Mouse (Mus musculus) heart, embryonic 10.5 days (tissue): ENCODE data around the gene Clec2g. TPM values are rescaled to one million over a fixed set of nuclear protein-coding genes. Genes with fewer than 3 reads are reported as not detected.
"Not testable (repeated sequence)": the region's sequence is repeated elsewhere in the genome, so short reads cannot be mapped to it uniquely, and the experiment has no call there.

Source experiments
- DNase-seq: peaks from one replicate; pipeline ENCODE4 v3.0.0-alpha.2; 2017; ENCODE audit warnings: low spot score
- H3K27ac ChIP-seq: fragments of 300-500 bp; sonication (generic); 2 replicates; pipeline ENCODE4 v1.5.1; 2016; ENCODE audit warnings: mild to moderate bottlenecking
- H3K27me3 ChIP-seq: fragments of 300-500 bp; sonication (generic); 2 replicates; pipeline ENCODE4 v1.6.1; 2016; ENCODE audit warnings: mild to moderate bottlenecking; ENCODE audit not compliant: poor library complexity, insufficient read depth, severe bottlenecking
- H3K36me3 ChIP-seq: fragments of 300-500 bp; sonication (generic); 2 replicates; pipeline ENCODE4 v1.6.1; 2016; ENCODE audit warnings: mild to moderate bottlenecking, moderate library complexity
- H3K4me1 ChIP-seq: fragments of 300-500 bp; sonication (generic); 2 replicates; pipeline ENCODE4 v1.6.1; 2016; ENCODE audit warnings: mild to moderate bottlenecking
- H3K4me3 ChIP-seq: fragments of 300-500 bp; sonication (generic); 2 replicates; pipeline ENCODE4 v1.5.1; 2016; ENCODE audit warnings: mild to moderate bottlenecking, moderate library complexity
- H3K9me3 ChIP-seq: fragments of 300-500 bp; sonication (generic); 2 replicates; pipeline ENCODE4 v1.6.1; 2016; ENCODE audit warnings: mild to moderate bottlenecking, moderate library complexity
- WGBS: fragments of 180-500 bp; shearing (Covaris S2); methylation state at CpG from one replicate; pipeline ENCODE4 v1.1.7; 2016; 5-methylcytosine and 5-hydroxymethylcytosine counted together
- microRNA-seq: library from miRNA; unstranded; fragments of <30 nt; microRNA quantifications from one replicate; pipeline ENCODE4, GENCODE M21; 2017
- polyA plus RNA-seq: library from polyadenylated mRNA; unstranded; fragments of >200 nt; fragmentation: Nextera tagmentation; extraction: Ambion mirVana; gene quantifications from 2 replicates; pipeline ENCODE4 v1.2.1, GENCODE M21; 2016

Clec2g gene
- polyA plus RNA-seq, 1 experiment from 2014 or later: not detected

DNA sequence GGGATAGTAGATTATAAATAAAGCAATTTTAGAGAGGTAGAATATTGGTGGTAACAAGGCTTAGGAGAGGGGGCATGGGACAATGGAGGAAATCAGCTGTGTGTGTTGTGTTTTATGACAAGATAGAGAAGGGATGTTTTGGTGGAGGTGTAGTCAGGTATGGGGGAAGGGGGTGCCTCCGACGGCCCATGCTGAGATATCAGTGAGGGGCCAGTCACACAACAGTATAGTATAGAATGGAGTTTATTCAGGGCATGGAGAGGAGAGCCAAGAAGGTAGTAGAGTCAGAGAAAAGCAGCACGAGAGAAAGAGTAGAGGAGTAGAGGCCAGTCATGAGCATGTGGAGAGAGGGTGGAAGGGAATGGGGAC lies 76.3 kb downstream of the Clec2g start:
- no peaks in the 10 kb centered on the region for H3K9me3 ChIP-seq
- WGBS: 88% methylated on average over 3 of the region's 3 CpGs
- H3K27me3 ChIP-seq: no peaks in the 10 kb centered on the region
- no peak overlapping the region for H3K4me3 ChIP-seq
- DNase-seq: no peak
- no peak overlapping the region for H3K27ac ChIP-seq
- no peaks in the 10 kb centered on the region for H3K4me1 ChIP-seq
- no peaks in the 10 kb centered on the region for H3K36me3 ChIP-seq

DNA sequence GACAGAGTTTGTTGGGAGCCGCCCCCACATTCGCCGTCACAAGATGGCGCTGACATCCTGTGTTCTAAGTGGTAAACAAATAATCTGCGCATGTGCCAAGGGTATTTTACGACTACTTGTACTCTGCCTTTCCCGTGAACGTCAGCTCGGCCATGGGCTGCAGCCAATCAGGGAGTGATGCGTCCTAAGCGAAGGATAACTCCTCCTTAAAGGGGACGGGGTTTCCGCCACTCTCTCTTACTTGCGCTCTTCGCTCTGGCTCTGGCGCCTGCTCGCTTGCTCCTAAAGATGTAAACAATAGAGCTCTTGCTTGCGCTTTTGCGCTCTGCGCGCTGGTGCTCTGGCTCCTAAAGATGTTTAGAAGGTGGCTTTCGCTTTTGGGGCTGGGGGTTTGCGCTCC lies 77.8 kb downstream of the Clec2g start:
- not testable (repeated sequence) for H3K4me1 ChIP-seq, H3K27me3 ChIP-seq, H3K4me3 ChIP-seq, H3K27ac ChIP-seq, DNase-seq, H3K9me3 ChIP-seq, H3K36me3 ChIP-seq
- WGBS: 91% methylated on average over 19 of the region's 23 CpGs

DNA sequence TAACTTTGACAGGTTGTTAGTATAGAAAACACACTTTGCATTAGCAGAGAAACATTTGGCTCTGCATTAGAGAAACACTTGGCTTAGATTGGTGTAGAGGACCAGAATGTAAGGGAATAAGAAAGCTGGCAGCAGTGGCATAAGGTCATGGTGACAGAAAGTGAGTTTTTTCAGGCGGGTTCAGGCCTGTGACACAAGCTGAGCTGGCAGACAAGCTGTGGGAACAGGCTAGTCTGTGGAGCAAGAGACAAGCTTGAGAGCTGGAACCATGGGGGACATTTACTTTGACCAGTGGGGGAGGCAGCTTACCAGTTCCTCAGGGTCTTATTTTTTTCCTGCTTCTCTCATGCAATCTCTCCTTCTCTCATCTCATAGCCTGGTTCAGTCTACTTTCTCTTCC lies 78.8 kb downstream of the Clec2g start:
- no peaks in the 10 kb centered on the region for H3K27me3 ChIP-seq
- WGBS: 74% methylated on average over 1 of the region's 1 CpGs
- DNase-seq: no peak

DNA sequence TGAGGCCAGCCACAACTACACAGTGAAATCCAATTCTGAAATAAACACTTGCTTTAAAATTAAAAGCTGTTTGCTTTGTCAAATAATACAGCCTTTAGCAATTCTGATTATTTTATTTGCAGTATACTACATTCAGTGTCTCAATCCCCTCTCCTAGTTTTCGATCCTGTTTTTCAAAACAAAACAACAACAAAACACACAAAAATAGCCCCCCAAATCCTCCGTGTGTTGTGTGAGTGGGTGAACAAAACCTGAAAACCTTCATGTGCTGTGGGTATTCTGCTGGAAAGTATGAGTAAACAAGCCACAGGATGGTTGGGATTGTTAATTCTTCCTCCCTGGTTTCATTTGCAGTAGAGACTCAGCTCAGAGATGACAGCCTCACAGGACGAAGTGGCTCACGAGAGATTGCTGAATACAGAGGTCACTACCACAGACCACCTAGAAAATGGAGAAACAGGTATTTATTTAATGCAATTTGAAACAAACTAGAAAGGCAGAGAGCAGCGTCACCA lies 79.6 kb downstream of the Clec2g start:
- H3K27me3 ChIP-seq: no peaks in the 10 kb centered on the region
- no peaks in the 10 kb centered on the region for H3K4me1 ChIP-seq
- no peak overlapping the region for H3K27ac ChIP-seq
- 77% methylated on average over 5 of the region's 5 CpGs for WGBS
- H3K36me3 ChIP-seq: no peaks in the 10 kb centered on the region
- no peaks in the 10 kb centered on the region for H3K9me3 ChIP-seq
- DNase-seq: no peak
- H3K4me3 ChIP-seq: no peak overlapping the region

More for the DNA sequence above, 78.8 kb downstream of the Clec2g start:
- no peaks in the 10 kb centered on the region for H3K36me3 ChIP-seq
- no peak overlapping the region for H3K4me3 ChIP-seq
- H3K9me3 ChIP-seq: no peaks in the 10 kb centered on the region
- H3K4me1 ChIP-seq: no peaks in the 10 kb centered on the region
- no peak overlapping the region for H3K27ac ChIP-seq

GRCm38 (mm10) chr6:129014399-129014798 lies 80.2 kb downstream of the Clec2g start:
- no peak overlapping the region for H3K4me3 ChIP-seq
- H3K4me1 ChIP-seq: no peaks in the 10 kb centered on the region
- no peaks in the 10 kb centered on the region for H3K27me3 ChIP-seq
- H3K27ac ChIP-seq: no peak overlapping the region
- 77% methylated on average over 1 of the region's 1 CpGs for WGBS
- H3K9me3 ChIP-seq: no peaks in the 10 kb centered on the region
- H3K36me3 ChIP-seq: no peaks in the 10 kb centered on the region
- DNase-seq: no peak

DNA sequence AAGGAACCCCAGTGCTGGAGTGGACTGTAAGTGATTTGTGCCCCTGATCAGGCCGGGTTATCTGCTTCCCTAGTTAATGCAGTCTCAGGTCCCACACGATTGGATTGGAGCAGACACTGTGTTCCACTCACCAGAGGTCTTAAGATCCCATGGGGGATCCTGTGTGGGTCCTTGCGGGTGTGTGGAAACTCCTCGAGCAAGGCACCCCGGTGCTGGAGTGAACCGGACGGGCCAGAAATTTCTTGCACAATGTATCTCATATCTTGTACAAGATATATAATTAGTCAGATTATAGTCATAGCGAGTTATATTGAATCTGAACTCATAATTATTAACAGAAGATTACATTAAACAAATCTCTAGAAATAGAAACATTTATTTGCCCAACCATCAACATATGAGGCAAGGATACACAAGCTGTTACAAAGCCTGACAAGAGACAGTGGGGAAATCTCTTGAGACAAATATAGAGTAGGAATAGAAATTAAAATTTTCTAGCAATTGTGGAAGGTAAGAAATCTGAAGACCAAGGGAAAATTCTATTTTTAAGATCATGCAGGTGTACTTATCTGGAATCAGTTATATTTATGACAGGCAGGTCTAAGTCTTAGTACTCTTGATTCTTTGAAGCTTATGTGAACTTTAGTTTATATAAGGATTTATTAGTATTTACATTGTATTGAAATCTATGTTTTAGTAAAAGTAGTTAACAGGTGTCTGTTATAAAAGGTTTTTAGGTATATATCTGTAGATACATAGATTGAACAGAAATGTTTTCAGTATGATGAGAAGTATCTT lies 93.5 kb downstream of the Clec2g start:
- H3K9me3 ChIP-seq: no peaks in the 10 kb centered on the region
- no peaks in the 10 kb centered on the region for H3K27me3 ChIP-seq
- H3K4me3 ChIP-seq: no peak overlapping the region
- H3K27ac ChIP-seq: no peak overlapping the region
- 83% methylated on average over 8 of the region's 8 CpGs for WGBS
- no peak for DNase-seq
- no peaks in the 10 kb centered on the region for H3K4me1 ChIP-seq
- no peaks in the 10 kb centered on the region for H3K36me3 ChIP-seq

DNA sequence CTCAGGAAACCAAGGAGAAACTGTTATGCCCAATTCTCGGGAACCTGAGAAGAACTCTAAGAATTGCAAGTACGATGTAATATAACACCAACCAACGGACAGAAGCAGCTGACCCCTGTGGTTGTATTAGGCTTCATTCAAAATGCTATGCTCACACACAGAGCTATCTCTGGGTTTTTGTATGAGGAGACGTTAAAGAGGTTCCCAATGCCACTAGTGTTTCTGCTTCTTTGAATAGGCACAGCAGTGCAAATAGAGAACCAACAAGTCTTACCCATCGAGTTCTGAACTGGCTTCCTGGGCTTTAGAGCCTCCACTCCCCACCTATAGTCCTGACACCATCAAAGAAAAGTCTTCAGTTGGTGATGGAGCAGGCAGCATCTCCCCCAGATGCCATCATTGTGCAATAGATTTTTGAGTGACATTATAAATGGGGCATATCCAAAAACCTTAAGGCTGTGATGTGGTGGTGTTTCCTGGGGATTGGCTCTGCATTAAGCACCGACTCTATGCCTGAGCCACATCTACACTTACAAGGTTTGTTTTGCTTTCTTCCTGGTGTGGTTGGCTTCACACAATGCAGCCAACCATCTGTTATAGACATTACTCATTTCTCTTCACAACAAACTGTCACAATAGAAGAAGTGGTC lies 96.1 kb downstream of the Clec2g start:
- 56% methylated on average over 6 of the region's 6 CpGs for WGBS
- Histone ChIP-seq H3K9me3 (no peaks in the 10 kb centered on the region), H3K4me3 (no peak overlapping the region), H3K27ac (no peak overlapping the region), H3K36me3 (no peaks in the 10 kb centered on the region), H3K4me1 (no peaks in the 10 kb centered on the region), H3K27me3 (no peaks in the 10 kb centered on the region)
- DNase-seq: no peak

- no peaks in the 10 kb centered on the region for H3K9me3 ChIP-seq
- no peak overlapping the region for H3K4me3 ChIP-seq
- H3K4me1 ChIP-seq: no peaks in the 10 kb centered on the region
- no peaks in the 10 kb centered on the region for H3K27me3 ChIP-seq
- no peaks in the 10 kb centered on the region for H3K36me3 ChIP-seq
- WGBS: 77% methylated on average over 2 of the region's 2 CpGs
- H3K27ac ChIP-seq: no peak overlapping the region
- no peak for DNase-seq
Observed at GRCm38 (mm10) chr6:129030964-129031363, 96.8 kb downstream of the Clec2g start.

DNA sequence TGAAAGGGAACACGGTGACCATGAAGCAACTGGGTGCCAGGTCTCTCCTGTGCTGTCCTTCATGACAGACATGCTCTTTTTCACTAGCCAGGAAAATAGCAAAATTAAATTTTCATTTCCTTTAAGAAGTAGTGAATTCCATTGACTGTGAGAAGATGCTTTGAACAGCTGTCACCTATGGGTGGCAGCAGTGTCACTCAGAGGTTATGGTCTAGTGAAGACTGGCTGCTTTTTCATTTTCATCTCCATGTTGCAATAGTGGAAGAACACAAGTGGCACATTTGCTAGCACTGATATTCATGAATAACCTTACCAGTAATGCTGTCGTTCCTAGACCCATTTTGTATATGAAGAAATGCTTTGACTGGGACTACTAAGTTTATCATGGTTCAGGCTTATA lies 99.2 kb downstream of the Clec2g start:
- Histone ChIP-seq H3K4me3 (no peak overlapping the region), H3K9me3 (no peaks in the 10 kb centered on the region), H3K27ac (no peak overlapping the region), H3K27me3 (no peaks in the 10 kb centered on the region), H3K4me1 (no peaks in the 10 kb centered on the region), H3K36me3 (no peaks in the 10 kb centered on the region)
- no peak for DNase-seq
- 69% methylated on average over 2 of the region's 2 CpGs for WGBS

Small RNA genes lying within 50 kb of the gene (microRNA-seq; reads per million reads assigned to microRNA genes)
- gene Gm27336: not detected
- not detected for gene Mir7649

Other genes starting within 250 kb of the Clec2g start
- not detected in 2 replicates for gene Klrb1, start 211.3 kb upstream of the Clec2g start, polyA plus RNA-seq
- gene Klrb1c, start 145.2 kb upstream of the Clec2g start, polyA plus RNA-seq: 0.08 TPM in 1 of 2 replicates, not detected in the other
- gene Gm44511, start 108.1 kb upstream of the Clec2g start, polyA plus RNA-seq: not detected in 2 replicates
- not detected in 2 replicates for gene Klrb1b, start 108.0 kb upstream of the Clec2g start, polyA plus RNA-seq
- gene Clec2i, start 46.8 kb upstream of the Clec2g start, polyA plus RNA-seq: not detected in 2 replicates
- gene BC035044, start 43.3 kb upstream of the Clec2g start, polyA plus RNA-seq: 0.49 and 0.70 TPM in 2 replicates
- not detected in 2 replicates for gene Klrb1f, start 111.5 kb downstream of the Clec2g start, polyA plus RNA-seq
- gene Clec2e, start 166.5 kb downstream of the Clec2g start, polyA plus RNA-seq: not detected in 2 replicates
- gene Clec2d, start 246.2 kb downstream of the Clec2g start, polyA plus RNA-seq: not detected in 2 replicates